Mouse (Mus musculus) midbrain, embryonic 11.5 days (tissue): ENCODE data around the gene Hps6. TPM values are rescaled to one million over a fixed set of nuclear protein-coding genes. Genes with fewer than 3 reads are reported as not detected.
"Not testable (repeated sequence)": the region's sequence is repeated elsewhere in the genome, so short reads cannot be mapped to it uniquely, and the experiment has no call there.

Source experiments
- ATAC-seq: fragments of 200-750 bp; cut with Nextera tagmentation; 2 replicates; pipeline ENCODE4 v1.8.0; 2017; ENCODE audit warnings: moderate TSS enrichment, moderate library complexity; ENCODE audit not compliant: low FRiP score
- DNase-seq: peaks from one replicate; pipeline ENCODE4 v3.0.0; 2015; ENCODE audit warnings: low spot score; ENCODE audit errors: missing footprints
- H3K27ac ChIP-seq: fragments of 300-500 bp; sonication (generic); 2 replicates; pipeline ENCODE4 v1.5.1; 2014; ENCODE audit warnings: low read depth, low read length
- H3K27me3 ChIP-seq: fragments of 300-500 bp; sonication (generic); 2 replicates; pipeline ENCODE4 v1.6.1; 2014; ENCODE audit warnings: mild to moderate bottlenecking, low read length, moderate library complexity, mixed read lengths; ENCODE audit not compliant: control insufficient read depth, insufficient read depth
- H3K36me3 ChIP-seq: fragments of 300-500 bp; sonication (generic); 2 replicates; pipeline ENCODE4 v1.6.1; 2014; ENCODE audit warnings: mild to moderate bottlenecking, low read length, moderate library complexity, mixed read lengths; ENCODE audit not compliant: control insufficient read depth, insufficient read depth
- H3K4me1 ChIP-seq: fragments of 300-500 bp; sonication (generic); 2 replicates; pipeline ENCODE4 v1.6.1; 2014; ENCODE audit warnings: low read length; ENCODE audit not compliant: control insufficient read depth, insufficient read depth
- H3K4me2 ChIP-seq: fragments of 300-500 bp; sonication (generic); 2 replicates; pipeline ENCODE4 v1.6.1; 2014; ENCODE audit warnings: mild to moderate bottlenecking, moderate library complexity
- H3K4me3 ChIP-seq: fragments of 300-500 bp; sonication (generic); 2 replicates; pipeline ENCODE4 v1.5.1; 2014; ENCODE audit warnings: low read depth, low read length
- H3K9ac ChIP-seq: fragments of 300-500 bp; sonication (generic); 2 replicates; pipeline ENCODE4 v1.6.1; 2014; ENCODE audit warnings: low read length
- H3K9me3 ChIP-seq: fragments of 300-500 bp; sonication (generic); 2 replicates; pipeline ENCODE4 v1.6.1; 2016; ENCODE audit warnings: low read length; ENCODE audit not compliant: control insufficient read depth
- WGBS: fragments of 180-500 bp; shearing (Covaris S2); extraction: QIAGEN DNeasy Blood & Tissue Kit; methylation state at CpG from one replicate; pipeline ENCODE4 v1.1.7; 2014; 5-methylcytosine and 5-hydroxymethylcytosine counted together
- polyA plus RNA-seq: library from polyadenylated mRNA; unstranded; fragments of >200 nt; fragmentation: Nextera tagmentation; extraction: Ambion mirVana; gene quantifications from 2 replicates; pipeline ENCODE4 v1.2.1, GENCODE M21; 2014

Hps6 gene
- polyA plus RNA-seq, result 1.0 and 1.4 TPM in 2 replicates

GRCm38 (mm10) chr19:46003371-46004226 lies at the start of gene Hps6:
Gene Hps6 (plus strand): TSS chr19:46003508.
- Histone ChIP-seq H3K9ac (peak within 1 kb of the TSS; percentile 69), H3K27me3 (peaks cover 11% of the 10 kb centered on the region), H3K4me2 (peak within 1 kb of the TSS; percentile 99), H3K36me3 (no peaks in the 10 kb centered on the region), H3K27ac (no peak within 1 kb of the TSS), H3K4me1 (peaks cover 6% of the 10 kb centered on the region), H3K9me3 (no peaks in the 10 kb centered on the region), H3K4me3 (peak within 1 kb of the TSS; percentile 51)
- WGBS, result 2% methylated on average over 70 of the region's 70 CpGs
- DNase-seq (peak; percentile 94), ATAC-seq (peak; percentile 81)

GRCm38 (mm10) chr19:45956736-45957135 lies 46.6 kb upstream of the Hps6 start:
- H3K9ac ChIP-seq, result no peak overlapping the region
- no peaks in the 10 kb centered on the region for H3K36me3 ChIP-seq
- ATAC-seq (no peak), DNase-seq (no peak)
- H3K4me2 ChIP-seq, result no peak overlapping the region
- H3K27ac ChIP-seq, result no peak overlapping the region
- H3K4me3 ChIP-seq, result no peak overlapping the region
- H3K27me3 ChIP-seq, result no peaks in the 10 kb centered on the region
- no peaks in the 10 kb centered on the region for H3K9me3 ChIP-seq
- H3K4me1 ChIP-seq, result no peaks in the 10 kb centered on the region
- 93% methylated on average over 7 of the region's 7 CpGs for WGBS

GRCm38 (mm10) chr19:45960770-45961169 lies 42.5 kb upstream of the Hps6 start:
- no peaks in the 10 kb centered on the region for H3K9me3 ChIP-seq
- ATAC-seq (no peak), DNase-seq (no peak)
- H3K4me1 ChIP-seq, result no peaks in the 10 kb centered on the region
- 48% methylated on average over 5 of the region's 5 CpGs for WGBS
- H3K4me2 ChIP-seq, result no peak overlapping the region
- H3K4me3 ChIP-seq, result no peak overlapping the region
- H3K9ac ChIP-seq, result no peak overlapping the region
- no peak overlapping the region for H3K27ac ChIP-seq
- no peaks in the 10 kb centered on the region for H3K36me3 ChIP-seq
- no peaks in the 10 kb centered on the region for H3K27me3 ChIP-seq

GRCm38 (mm10) chr19:45984379-45984778 lies 18.9 kb upstream of the Hps6 start:
- H3K4me2 ChIP-seq, result no peak overlapping the region

GRCm38 (mm10) chr19:45988238-45988637 lies 15.1 kb upstream of the Hps6 start:
- no peak overlapping the region for H3K4me3 ChIP-seq
- DNase-seq (no peak), ATAC-seq (no peak)
- no peak overlapping the region for H3K27ac ChIP-seq
- H3K9ac ChIP-seq, result no peak overlapping the region
- 89% methylated on average over 3 of the region's 3 CpGs for WGBS
- H3K36me3 ChIP-seq, result no peaks in the 10 kb centered on the region
- H3K4me1 ChIP-seq, result no peaks in the 10 kb centered on the region
- H3K4me2 ChIP-seq, result no peak overlapping the region
- no peaks in the 10 kb centered on the region for H3K9me3 ChIP-seq
- no peaks in the 10 kb centered on the region for H3K27me3 ChIP-seq

More at GRCm38 (mm10) chr19:45984379-45984778, 18.9 kb upstream of the Hps6 start:
- ATAC-seq (no peak), DNase-seq (no peak)
- Histone ChIP-seq H3K36me3 (no peaks in the 10 kb centered on the region), H3K27ac (no peak overlapping the region), H3K9ac (no peak overlapping the region), H3K4me1 (no peaks in the 10 kb centered on the region), H3K4me3 (no peak overlapping the region), H3K9me3 (no peaks in the 10 kb centered on the region), H3K27me3 (no peaks in the 10 kb centered on the region)

GRCm38 (mm10) chr19:45991171-45991570 lies 12.1 kb upstream of the Hps6 start:
- ATAC-seq, result no peak
- no peak for DNase-seq
- no peaks in the 10 kb centered on the region for H3K36me3 ChIP-seq
- no peak overlapping the region for H3K27ac ChIP-seq
- H3K4me1 ChIP-seq, result no peaks in the 10 kb centered on the region
- H3K9ac ChIP-seq, result no peak overlapping the region
- no peaks in the 10 kb centered on the region for H3K9me3 ChIP-seq
- no peaks in the 10 kb centered on the region for H3K27me3 ChIP-seq
- 90% methylated on average over 3 of the region's 3 CpGs for WGBS
- H3K4me3 ChIP-seq, result no peak overlapping the region
- H3K4me2 ChIP-seq, result no peak overlapping the region

GRCm38 (mm10) chr19:45993441-45993840 lies 9.9 kb upstream of the Hps6 start:
- not testable (repeated sequence) for H3K27me3 ChIP-seq, H3K27ac ChIP-seq, H3K9ac ChIP-seq, H3K4me2 ChIP-seq, DNase-seq, H3K4me1 ChIP-seq, H3K4me3 ChIP-seq, H3K36me3 ChIP-seq, ATAC-seq, H3K9me3 ChIP-seq
- 87% methylated on average over 6 of the region's 6 CpGs for WGBS

GRCm38 (mm10) chr19:45993981-45994737 lies 9.1 kb upstream of the Hps6 start:
- Histone ChIP-seq H3K27ac (no peak overlapping the region), H3K27me3 (no peaks in the 10 kb centered on the region), H3K9me3 (no peaks in the 10 kb centered on the region), H3K4me2 (no peak overlapping the region), H3K4me1 (no peaks in the 10 kb centered on the region), H3K36me3 (no peaks in the 10 kb centered on the region), H3K9ac (no peak overlapping the region), H3K4me3 (no peak overlapping the region)
- no peak for ATAC-seq
- WGBS, result 95% methylated on average over 13 of the region's 13 CpGs
- no peak for DNase-seq

- Histone ChIP-seq H3K4me1 (no peaks in the 10 kb centered on the region), H3K4me3 (peak overlapping the region; percentile 76), H3K4me2 (peak overlapping the region; percentile 62), H3K27ac (no peak overlapping the region), H3K36me3 (no peaks in the 10 kb centered on the region), H3K9me3 (no peaks in the 10 kb centered on the region), H3K9ac (peak overlapping the region; percentile 77), H3K27me3 (no peaks in the 10 kb centered on the region)
- peak; percentile 85 for DNase-seq
- ATAC-seq, result no peak
- 62% methylated on average over 5 of the region's 5 CpGs for WGBS
Observed at GRCm38 (mm10) chr19:45997365-45997764, 5.9 kb upstream of the Hps6 start.
